Mouse (Mus musculus) embryonic facial prominence, embryonic 14.5 days (tissue): ENCODE data around the gene Axin2. TPM values are rescaled to one million over a fixed set of nuclear protein-coding genes. Genes with fewer than 3 reads are reported as not detected.
A peak's percentile ranks its signal among the peaks of the same experiment; 100 is the strongest.

Source experiments
- ATAC-seq: fragments of 200-750 bp; cut with Nextera tagmentation; 2 replicates; pipeline ENCODE4 v1.8.0; 2017; ENCODE audit warnings: low read depth, moderate number of reproducible peaks, moderate TSS enrichment
- DNase-seq: peaks from one replicate; pipeline ENCODE4 v3.0.0-alpha.2; 2015; ENCODE audit warnings: low spot score
- H3K27ac ChIP-seq: fragments of 300-500 bp; sonication (generic); replicated peaks from 2 replicates; pipeline ENCODE4 v1.5.1; 2014; ENCODE audit warnings: low read depth, mild to moderate bottlenecking, low read length, moderate library complexity
- H3K27me3 ChIP-seq: fragments of 300-500 bp; sonication (generic); replicated peaks from 2 replicates; pipeline ENCODE4 v1.6.1; 2014; ENCODE audit warnings: low read length; ENCODE audit not compliant: control insufficient read depth, insufficient read depth
- H3K36me3 ChIP-seq: fragments of 300-500 bp; sonication (generic); 2 replicates; pipeline ENCODE4 v1.6.1; 2014; ENCODE audit warnings: low read length, mixed read lengths; ENCODE audit not compliant: control insufficient read depth, insufficient read depth
- H3K4me1 ChIP-seq: fragments of 300-500 bp; sonication (generic); 2 replicates; pipeline ENCODE4 v1.6.1; 2014; ENCODE audit warnings: antibody characterized with exemption, low read length; ENCODE audit not compliant: control insufficient read depth, insufficient read depth
- H3K4me2 ChIP-seq: fragments of 300-500 bp; sonication (generic); 2 replicates; pipeline ENCODE4 v1.6.1; 2014; ENCODE audit warnings: low read depth, mild to moderate bottlenecking, low read length, moderate library complexity, mixed read lengths
- H3K4me3 ChIP-seq: fragments of 300-500 bp; sonication (generic); 2 replicates; pipeline ENCODE4 v1.5.1; 2014; ENCODE audit warnings: low read depth, mild to moderate bottlenecking, low read length
- H3K9ac ChIP-seq: fragments of 300-500 bp; sonication (generic); 2 replicates; pipeline ENCODE4 v1.6.1; 2014; ENCODE audit warnings: low read depth, mild to moderate bottlenecking, low read length, moderate library complexity, mixed read lengths
- H3K9me3 ChIP-seq: fragments of 300-500 bp; sonication (generic); 2 replicates; pipeline ENCODE4 v1.6.1; 2016; ENCODE audit warnings: low read length; ENCODE audit not compliant: control insufficient read depth
- WGBS: fragments of 180-500 bp; shearing (Covaris S2); extraction: QIAGEN DNeasy Blood & Tissue Kit; methylation state at CpG from one replicate; pipeline ENCODE4 v1.1.7; 2014; 5-methylcytosine and 5-hydroxymethylcytosine counted together
- polyA plus RNA-seq: library from polyadenylated mRNA; unstranded; fragments of >200 nt; fragmentation: Nextera tagmentation; extraction: Ambion mirVana; gene quantifications from 2 replicates; pipeline ENCODE4 v1.2.1, GENCODE M21; 2014

Axin2 gene
- polyA plus RNA-seq, 1 experiment from 2014 or later, result 11.4 TPM

DNA sequence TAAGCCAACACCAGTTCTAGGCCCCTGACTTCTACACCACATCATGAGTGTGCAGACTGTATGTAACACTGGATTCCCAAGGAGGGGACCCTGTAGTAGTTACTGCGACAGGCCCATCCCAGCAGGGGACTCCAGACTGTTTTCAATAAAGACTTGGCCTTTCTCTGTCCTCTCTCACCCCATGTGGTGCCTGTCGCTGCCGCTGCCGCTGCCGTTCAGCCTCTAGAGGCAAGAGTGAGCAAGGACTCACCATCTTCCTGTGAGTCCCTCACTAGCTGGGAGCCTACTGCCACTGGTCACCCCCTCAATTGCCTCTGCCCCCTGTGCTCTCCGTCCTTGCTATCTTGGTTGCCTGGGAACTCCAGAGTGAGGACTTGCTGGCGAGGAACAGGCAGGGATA lies 8.6 kb downstream of the Axin2 start:
- no peak for DNase-seq
- Histone ChIP-seq H3K36me3 (peaks cover 39% of the 10 kb centered on the region), H3K9me3 (no peaks in the 10 kb centered on the region), H3K4me2 (peak overlapping the region; percentile 60), H3K4me1 (peaks cover 61% of the 10 kb centered on the region), H3K9ac (peak overlapping the region; percentile 40; the same call in 1 of the 2 replicates), H3K27me3 (no peaks in the 10 kb centered on the region), H3K4me3 (peak overlapping the region; percentile 14), H3K27ac (no peak overlapping the region)
- WGBS, result 21% methylated on average over 7 of the region's 7 CpGs
- ATAC-seq, result no peak

DNA sequence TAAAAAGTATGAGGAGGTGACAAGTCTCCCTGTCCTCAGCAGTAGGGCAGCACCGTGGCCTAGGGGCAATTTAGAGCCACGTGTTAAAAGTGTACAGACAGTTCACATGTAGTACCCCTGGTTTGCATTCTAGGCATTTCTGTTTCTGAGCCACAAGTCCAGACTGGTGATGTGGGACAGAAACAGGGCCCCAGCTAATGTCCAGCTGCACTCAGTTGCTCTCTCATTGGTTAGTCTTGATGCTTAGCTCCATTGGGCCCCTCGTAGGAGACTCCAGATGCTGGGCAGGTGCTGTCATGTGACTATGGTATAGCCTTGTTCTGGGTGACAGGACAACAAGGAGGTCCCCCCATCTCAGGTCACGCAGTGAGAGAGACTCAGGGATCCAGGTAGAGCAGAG lies 9.0 kb downstream of the Axin2 start:
- H3K9ac ChIP-seq, result 0 out of 2 replicates have a peak overlapping the region, but pooled peaks have one; percentile 40
- no peaks in the 10 kb centered on the region for H3K9me3 ChIP-seq
- peak overlapping the region; percentile 60 for H3K4me2 ChIP-seq
- H3K27me3 ChIP-seq, result no peaks in the 10 kb centered on the region
- peaks cover 42% of the 10 kb centered on the region for H3K36me3 ChIP-seq
- WGBS, result 38% methylated on average over 4 of the region's 4 CpGs
- ATAC-seq (no peak), DNase-seq (no peak)
- no peak overlapping the region for H3K27ac ChIP-seq
- peak overlapping the region; percentile 14; the same call in 1 of the 2 replicates for H3K4me3 ChIP-seq
- H3K4me1 ChIP-seq, result peaks cover 58% of the 10 kb centered on the region

GRCm38 (mm10) chr11:108929700-108930099 lies 9.6 kb downstream of the Axin2 start:
- DNase-seq (no peak), ATAC-seq (no peak)
- no peak overlapping the region for H3K4me3 ChIP-seq
- no peak overlapping the region for H3K9ac ChIP-seq
- WGBS, result 49% methylated on average over 6 of the region's 6 CpGs
- H3K4me2 ChIP-seq, result peak overlapping the region; percentile 60; the same call in 1 of the 2 replicates
- H3K36me3 ChIP-seq, result peaks cover 48% of the 10 kb centered on the region
- H3K27ac ChIP-seq, result no peak overlapping the region
- H3K27me3 ChIP-seq, result no peaks in the 10 kb centered on the region
- no peaks in the 10 kb centered on the region for H3K9me3 ChIP-seq
- peaks cover 57% of the 10 kb centered on the region for H3K4me1 ChIP-seq

DNA sequence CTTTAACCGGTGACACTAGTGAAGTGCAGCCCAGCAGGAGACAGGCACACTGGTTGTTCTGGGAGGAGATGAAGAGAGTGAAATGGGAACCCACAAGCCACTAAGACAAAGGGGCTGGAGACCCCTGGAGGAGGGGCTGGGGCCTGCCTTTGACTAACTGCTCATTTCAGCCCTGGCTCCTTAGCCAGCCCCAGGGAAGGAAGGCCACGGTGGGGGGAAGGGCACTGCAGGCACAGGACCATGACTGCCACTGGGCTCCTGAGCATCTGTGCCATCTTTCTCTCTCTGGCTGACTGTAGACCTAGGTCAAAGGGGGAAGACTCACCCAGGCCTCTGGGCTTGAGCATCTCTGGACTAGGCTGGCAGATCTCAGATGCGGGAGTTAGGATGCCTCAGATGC lies 10.5 kb downstream of the Axin2 start:
- WGBS, result 44% methylated on average over 2 of the region's 3 CpGs
- Histone ChIP-seq H3K36me3 (peaks cover 48% of the 10 kb centered on the region), H3K4me2 (no peak overlapping the region), H3K9ac (no peak overlapping the region), H3K4me3 (no peak overlapping the region), H3K27ac (no peak overlapping the region), H3K9me3 (no peaks in the 10 kb centered on the region), H3K4me1 (peaks cover 56% of the 10 kb centered on the region), H3K27me3 (no peaks in the 10 kb centered on the region)
- no peak for DNase-seq
- no peak for ATAC-seq

GRCm38 (mm10) chr11:108933835-108934234 lies 13.7 kb downstream of the Axin2 start:
- Histone ChIP-seq H3K36me3 (peaks cover 70% of the 10 kb centered on the region), H3K9ac (no peak overlapping the region), H3K9me3 (no peaks in the 10 kb centered on the region), H3K4me2 (no peak overlapping the region), H3K4me1 (peaks cover 41% of the 10 kb centered on the region), H3K27me3 (no peaks in the 10 kb centered on the region), H3K27ac (peak overlapping the region; percentile 44; the same call in 1 of the 2 replicates), H3K4me3 (no peak overlapping the region)
- WGBS, result 59% methylated on average over 9 of the region's 9 CpGs
- ATAC-seq (no peak), DNase-seq (no peak)

- Histone ChIP-seq H3K9ac (no peak overlapping the region), H3K4me3 (no peak overlapping the region), H3K4me2 (0 out of 2 replicates have a peak overlapping the region, but pooled peaks have one; percentile 8), H3K27ac (0 out of 2 replicates have a peak overlapping the region, but pooled peaks have one; percentile 23), H3K27me3 (no peaks in the 10 kb centered on the region), H3K36me3 (peaks cover 84% of the 10 kb centered on the region), H3K9me3 (no peaks in the 10 kb centered on the region), H3K4me1 (peaks cover 26% of the 10 kb centered on the region)
- no peak for DNase-seq
- ATAC-seq, result 0 out of 2 replicates have a peak, but pooled peaks have one; percentile 20
- 31% methylated on average over 16 of the region's 18 CpGs for WGBS
Observed at GRCm38 (mm10) chr11:108935128-108935868, 15.1 kb downstream of the Axin2 start.

DNA sequence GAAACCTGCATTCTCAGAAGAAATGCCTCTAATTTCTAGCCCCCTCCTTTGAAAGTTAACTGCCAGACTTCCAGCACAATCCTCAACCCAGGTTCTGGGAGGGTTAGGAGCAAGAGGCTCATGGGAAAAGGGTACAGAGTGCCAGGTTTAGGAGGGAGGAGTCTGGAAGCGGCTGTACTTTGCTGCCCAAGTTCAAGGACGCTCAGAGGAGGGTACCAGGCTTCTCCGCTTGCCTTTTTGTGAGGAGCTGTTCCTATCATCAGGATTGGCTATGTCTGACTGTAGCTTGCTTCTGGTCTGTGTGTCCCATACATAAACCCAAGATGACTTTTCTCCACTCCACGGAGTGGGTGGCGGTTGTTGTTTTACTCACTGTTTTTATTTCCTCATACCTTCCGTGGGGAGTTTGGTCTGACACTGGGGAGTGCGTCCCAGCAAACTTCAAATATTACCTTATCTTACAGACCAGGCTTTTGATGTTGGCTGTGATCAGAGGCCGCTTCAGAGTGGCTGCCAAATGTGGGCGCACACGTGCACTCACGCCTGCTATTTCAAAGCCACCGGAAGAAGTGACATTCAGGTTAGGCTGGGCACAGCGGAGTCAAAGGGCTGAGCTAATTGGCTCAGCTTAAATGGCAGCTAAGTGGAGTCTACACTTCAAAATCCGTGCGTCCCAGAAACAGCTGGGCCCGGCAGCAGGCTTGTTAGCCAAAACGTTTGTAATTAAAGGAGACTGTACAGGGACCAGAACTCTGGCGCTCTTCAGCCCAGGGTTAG lies 16.1 kb downstream of the Axin2 start:
- Histone ChIP-seq H3K9ac (no peak overlapping the region), H3K9me3 (no peaks in the 10 kb centered on the region), H3K27ac (no peak overlapping the region; the same call in 1 of the 2 replicates), H3K4me1 (peaks cover 25% of the 10 kb centered on the region), H3K4me2 (no peak overlapping the region), H3K36me3 (peaks cover 77% of the 10 kb centered on the region), H3K4me3 (no peak overlapping the region), H3K27me3 (no peaks in the 10 kb centered on the region)
- DNase-seq (no peak), ATAC-seq (no peak)
- 48% methylated on average over 18 of the region's 18 CpGs for WGBS

DNA sequence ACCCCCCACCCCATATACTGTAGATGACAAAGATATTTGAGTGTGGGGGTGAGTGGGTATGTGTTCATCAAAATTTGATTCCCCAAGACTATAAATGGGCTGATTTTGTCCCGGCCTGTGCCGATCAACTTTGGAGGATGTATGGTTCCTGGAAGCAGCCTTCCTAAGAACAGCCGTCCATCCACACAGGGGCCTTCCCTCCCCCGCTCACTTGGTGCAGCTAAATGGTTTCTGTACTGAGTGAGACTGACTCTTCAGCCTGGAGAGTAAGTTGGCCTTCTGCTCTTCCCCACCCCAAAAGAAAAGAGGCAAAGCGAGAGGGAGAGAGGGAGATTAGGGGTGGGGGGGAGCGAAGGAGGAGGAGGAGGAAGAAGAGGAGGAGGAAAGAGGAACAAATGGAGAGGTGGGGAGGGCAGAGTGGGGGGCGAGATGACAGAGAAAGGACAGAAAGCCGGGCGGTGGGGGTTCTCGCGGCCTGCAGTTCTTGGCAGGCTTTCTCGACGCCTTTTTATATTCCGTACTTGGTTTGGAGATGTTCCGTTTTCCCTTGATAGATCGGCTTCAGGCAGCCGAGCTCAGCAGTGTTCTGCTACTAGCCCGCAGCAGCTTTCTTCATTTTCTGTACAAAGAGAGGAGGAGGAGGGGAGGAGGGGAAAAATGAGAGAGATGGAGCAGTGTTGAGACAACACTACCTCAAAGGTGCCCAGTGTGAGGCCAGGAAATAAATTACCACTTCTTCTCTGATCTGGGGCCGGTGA lies 20.7 kb downstream of the Axin2 start:
- ATAC-seq (no peak), DNase-seq (no peak)
- 57% methylated on average over 19 of the region's 19 CpGs for WGBS
- H3K27ac ChIP-seq, result 0 out of 2 replicates have a peak overlapping the region, but pooled peaks have one; percentile 3
- H3K9ac ChIP-seq, result no peak overlapping the region
- H3K9me3 ChIP-seq, result no peaks in the 10 kb centered on the region
- peaks cover 10% of the 10 kb centered on the region; the same call in 1 of the 2 replicates for H3K4me1 ChIP-seq
- H3K27me3 ChIP-seq, result no peaks in the 10 kb centered on the region
- H3K4me2 ChIP-seq, result no peak overlapping the region
- H3K4me3 ChIP-seq, result no peak overlapping the region
- peaks cover 81% of the 10 kb centered on the region for H3K36me3 ChIP-seq
